ENCODE assay signal across 8 mouse cellular contexts in the genomic region with DNA sequence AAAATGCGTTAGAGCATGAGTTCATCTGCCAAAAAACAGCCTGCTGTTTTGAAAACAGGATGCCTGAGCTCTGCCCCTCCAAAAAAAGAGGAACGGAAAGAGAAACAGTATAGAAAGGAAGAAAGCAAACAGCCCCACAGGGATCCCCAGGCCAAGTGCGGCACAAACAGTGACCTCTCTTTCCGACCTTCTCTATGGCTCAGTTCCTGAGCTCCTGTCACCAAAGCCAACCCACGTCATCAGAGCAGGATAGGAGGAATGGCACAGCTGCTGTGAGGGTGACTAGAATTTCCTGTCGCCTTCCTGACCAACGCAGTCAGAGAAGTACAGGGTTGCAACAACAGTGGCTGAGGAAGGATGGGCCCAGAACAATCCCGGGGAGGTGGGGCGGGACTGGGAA.
A peak's percentile ranks its signal among the peaks of the same experiment; 100 is the strongest.
DNase-seq lines count a peak whose midpoint lies in the region; ATAC-seq and TF ChIP-seq lines count a peak whose summit lies in the region.
"Had no signal": no experiment of that assay in that cellular context is flagged by ENCODE, and none has a peak within 500 bp of the region (broad histone marks: within the 10 kb centered on the region; RNA-seq: fewer than 3 reads in every experiment).

No protein-coding gene starts in this region.

- peaks cover 15 to 56% of the 10 kb centered on the region in 2 experiments for H3K4me1 ChIP-seq in CH12.LX (ENCODE audit: control insufficient read depth in 1 of 2, insufficient read depth in 2 of 2)
- H3K4me1 ChIP-seq in lung, postnatal 0 days (ENCODE audit: insufficient read depth, low read depth, low read length): peaks cover 8% of the 10 kb centered on the region; the same call in 1 of the 2 replicates

- peak overlapping the region; percentile 81 for H3K9ac ChIP-seq in CH12.LX (ENCODE audit: insufficient read depth, low read depth)
- H3K9ac ChIP-seq in lung, postnatal 0 days (replicated peaks; ENCODE audit: low read depth): peak overlapping the region; percentile 59; the same call in 1 of the 2 replicates
- H3K9ac ChIP-seq: embryonic facial prominence, embryonic 12.5 days had no signal

- no peaks in the 10 kb centered on the region for H3K9me3 ChIP-seq in CH12.LX (replicated peaks; ENCODE audit: low read length)
- no peaks in the 10 kb centered on the region for H3K9me3 ChIP-seq in lung, postnatal 0 days (ENCODE audit: low read length)
- H3K9me3 ChIP-seq: embryonic facial prominence, embryonic 12.5 days had no signal

- in situ Hi-C loops in CH12.LX (cut with MboI; ENCODE audit: low pct_ligation_motif_present, low pct_unique_long_range_greater_than_20kb, low sequenced_read_pairs): loop anchor here (5.0 kb wide), 1 partner anchor 57 kb away; no protein-coding TSS in a partner anchor

- peak overlapping the region; percentile 100 for H3K27ac ChIP-seq in CH12.LX (ENCODE audit: insufficient read depth, low read depth)
- H3K27ac ChIP-seq in lung, postnatal 0 days (ENCODE audit: low read length): peak overlapping the region; percentile 69
- H3K27ac ChIP-seq: embryonic facial prominence, embryonic 12.5 days had no signal

- peak overlapping the region; percentile 98 for H3K4me2 ChIP-seq in CH12.LX (ENCODE audit: insufficient read depth, low read depth, poor library complexity, severe bottlenecking)
- peak overlapping the region; percentile 56 for H3K4me2 ChIP-seq in lung, postnatal 0 days (replicated peaks; ENCODE audit: low read depth, low read length)
- H3K4me2 ChIP-seq: embryonic facial prominence, embryonic 12.5 days had no signal

- peaks cover 32 to 42% of the 10 kb centered on the region in 2 experiments for H3K36me3 ChIP-seq in CH12.LX (replicated peaks in 1 of 2; ENCODE audit: control insufficient read depth in 1 of 2, insufficient read depth in 1 of 2, low read length in 1 of 2)
- H3K36me3 ChIP-seq in lung, postnatal 0 days (ENCODE audit: insufficient read depth, low read length): no peaks in the 10 kb centered on the region
- H3K36me3 ChIP-seq: embryonic facial prominence, embryonic 12.5 days had no signal

- TF ChIP-seq RAD21 in CH12.LX (IDR thresholded peaks at IDR 0.05; ENCODE audit: low read depth, low read length): no peak; the same call in 1 of the 2 replicates

- H3K79me2 ChIP-seq in CH12.LX (replicated peaks; ENCODE audit: control insufficient read depth, extremely low read depth, insufficient read depth, poor library complexity, severe bottlenecking): peaks cover 76% of the 10 kb centered on the region

- no peak for TF ChIP-seq POLR2A in CH12.LX (IDR thresholded peaks at IDR 0.05; ENCODE audit: low read depth, low read length)

- TF ChIP-seq CTCF in CH12.LX (conservative IDR thresholded peaks at IDR 0.05 in 1 of 2, IDR thresholded peaks at IDR 0.05 in 1 of 2; ENCODE audit: low read depth in 2 of 2, low read length in 2 of 2): no peak
- TF ChIP-seq CTCF in lung, postnatal 0 days (IDR thresholded peaks at IDR 0.05): no peak

- ATAC-seq in common myeloid progenitor, adult 5-6 weeks (replicated peaks; ENCODE audit: low read depth, poor library complexity, severe bottlenecking): peak; percentile 48
- peak; percentile 57 to 61 for ATAC-seq in hematopoietic stem cell, adult 5-6 weeks (replicated peaks in 1 of 2; ENCODE audit: insufficient read depth in 1 of 2, low FRiP score in 2 of 2, low TSS enrichment in 1 of 2, low read depth in 1 of 2, poor library complexity in 2 of 2, severe bottlenecking in 2 of 2)
- peak; percentile 61 for ATAC-seq in lung, postnatal 0 days

- peak; percentile 80 for DNase-seq in CH12.LX (ENCODE audit: extremely low read depth)
- DNase-seq in lung, postnatal 0 days (ENCODE audit: low spot score): peak; percentile 85
- peak; percentile 37 to 39 for DNase-seq in thymus, postnatal 36 days
- DNase-seq in layer of hippocampus, adult 11-12 months (ENCODE audit: low spot score): no peak
- DNase-seq in right cerebral cortex, postnatal 25 days: no peak

- 15% methylated on average over 9 of the region's 9 CpGs for WGBS in lung, postnatal 0 days

- H3K27me3 ChIP-seq in CH12.LX (replicated peaks): no peaks in the 10 kb centered on the region
- no peaks in the 10 kb centered on the region for H3K27me3 ChIP-seq in lung, postnatal 0 days (replicated peaks; ENCODE audit: insufficient read depth, low read length)
- H3K27me3 ChIP-seq: embryonic facial prominence, embryonic 12.5 days had no signal

- dilution Hi-C loops in CH12.LX (cut with MboI; ENCODE audit: extremely low pct_ligation_motif_present, extremely low pct_unique_long_range_greater_than_20kb, low sequenced_read_pairs): no loop called here

- peak; percentile 90 for TF ChIP-seq EP300 in CH12.LX (IDR thresholded peaks at IDR 0.05; ENCODE audit: low read length)
- TF ChIP-seq EP300 in lung, postnatal 0 days (IDR thresholded peaks at IDR 0.05): peak; percentile 83

- H3K4me3 ChIP-seq in CH12.LX (replicated peaks in 1 of 3; ENCODE audit: low read depth in 2 of 3, low read length in 2 of 3, poor library complexity in 1 of 3): peak overlapping the region; percentile 63 to 83 (median 82)
- peak overlapping the region; percentile 47; the same call in 1 of the 2 replicates for H3K4me3 ChIP-seq in lung, postnatal 0 days (ENCODE audit: low read depth, low read length)
- H3K4me3 ChIP-seq: embryonic facial prominence, embryonic 12.5 days had no signal

TF ChIP-seq in CH12.LX, 34 proteins besides CTCF, POLR2A, EP300 and RAD21:
- peak; percentile 28; the same call in 1 of the 2 replicates for TF ChIP-seq JUN (IDR thresholded peaks at IDR 0.05; ENCODE audit: insufficient read depth, low read depth, low read length)
- no peak for TF ChIP-seq USF2 (conservative IDR thresholded peaks at IDR 0.05; ENCODE audit: low read depth, low read length)
- TF ChIP-seq SMC3 (IDR thresholded peaks at IDR 0.05; ENCODE audit: low read depth, low read length): no peak; the same call in 1 of the 2 replicates
- no peak for TF ChIP-seq CHD1 (IDR thresholded peaks at IDR 0.05; ENCODE audit: low read depth, low read length)
- TF ChIP-seq TCF12 (IDR thresholded peaks at IDR 0.05; ENCODE audit: low read depth, low read length): peak; percentile 80
- TF ChIP-seq MAFK (IDR thresholded peaks at IDR 0.05; ENCODE audit: insufficient replicate concordance, low read length): no peak
- TF ChIP-seq MYC (IDR thresholded peaks at IDR 0.05; ENCODE audit: low read depth, low read length): 0 out of 2 replicates have a peak, but pooled peaks have one; percentile 61
- no peak for TF ChIP-seq NRF1 (IDR thresholded peaks at IDR 0.05; ENCODE audit: low read depth, low read length)
- TF ChIP-seq MEF2A (IDR thresholded peaks at IDR 0.05; ENCODE audit: borderline replicate concordance, low read depth, low read length): peak; percentile 78
- no peak for TF ChIP-seq JUND (conservative IDR thresholded peaks at IDR 0.05; ENCODE audit: low read depth, low read length)
- TF ChIP-seq ZC3H11A (IDR thresholded peaks at IDR 0.05; ENCODE audit: low read depth, low read length): no peak
- TF ChIP-seq ZNF384 (IDR thresholded peaks at IDR 0.05; ENCODE audit: low read depth, low read length): peak; percentile 62
- TF ChIP-seq UBTF (IDR thresholded peaks at IDR 0.05; ENCODE audit: low read depth, low read length): no peak
- no peak for TF ChIP-seq E2F4 (IDR thresholded peaks at IDR 0.05; ENCODE audit: insufficient replicate concordance, low read depth, low read length)
- peak; percentile 55 for TF ChIP-seq HCFC1 (IDR thresholded peaks at IDR 0.05; ENCODE audit: low read depth, low read length)
- 0 out of 2 replicates have a peak, but pooled peaks have one; percentile 61 for TF ChIP-seq RCOR1 (conservative IDR thresholded peaks at IDR 0.05; ENCODE audit: low read depth, low read length)
- TF ChIP-seq IRF4 (IDR thresholded peaks at IDR 0.05; ENCODE audit: low read depth, low read length): peak; percentile 93
- no peak for TF ChIP-seq GABPA (IDR thresholded peaks at IDR 0.05; ENCODE audit: insufficient replicate concordance, low read depth, low read length)
- no peak for TF ChIP-seq NELFE (IDR thresholded peaks at IDR 0.05; ENCODE audit: low read depth, low read length)
- peak; percentile 80 for TF ChIP-seq BHLHE40 (IDR thresholded peaks at IDR 0.05; ENCODE audit: low read depth, low read length)
- TF ChIP-seq MXI1 (IDR thresholded peaks at IDR 0.05; ENCODE audit: low read depth, low read length): peak; percentile 51; the same call in 1 of the 2 replicates
- TF ChIP-seq MAZ (IDR thresholded peaks at IDR 0.05; ENCODE audit: low read depth, low read length): 0 out of 2 replicates have a peak, but pooled peaks have one; percentile 42
- no peak for TF ChIP-seq ZKSCAN1 (IDR thresholded peaks at IDR 0.05; ENCODE audit: borderline replicate concordance, low read depth, low read length)
- TF ChIP-seq CHD2 (IDR thresholded peaks at IDR 0.05; ENCODE audit: low read length): no peak
- TF ChIP-seq POLR2AphosphoS2 (IDR thresholded peaks at IDR 0.05; ENCODE audit: low read depth, low read length): no peak
- TF ChIP-seq KAT2A (IDR thresholded peaks at IDR 0.05; ENCODE audit: insufficient replicate concordance, low read length): no peak
- peak; percentile 94 for TF ChIP-seq ETS1 (conservative IDR thresholded peaks at IDR 0.05; ENCODE audit: low read depth, low read length)
- no peak for TF ChIP-seq USF1 (IDR thresholded peaks at IDR 0.05; ENCODE audit: low read depth, low read length)
- TF ChIP-seq MAX (IDR thresholded peaks at IDR 0.05; ENCODE audit: low read length): no peak
- TF ChIP-seq PAX5 (IDR thresholded peaks at IDR 0.05; ENCODE audit: low read length): no peak
- peak; percentile 45; the same call in 1 of the 2 replicates for TF ChIP-seq ELF1 (IDR thresholded peaks at IDR 0.05; ENCODE audit: low read depth, low read length)
- TF ChIP-seq SIN3A (IDR thresholded peaks at IDR 0.05; ENCODE audit: low read length): peak; percentile 93
- peak; percentile 42; the same call in 1 of the 2 replicates for TF ChIP-seq TBP (conservative IDR thresholded peaks at IDR 0.05; ENCODE audit: low read depth, low read length)
- TF ChIP-seq ZMIZ1 (IDR thresholded peaks at IDR 0.05; ENCODE audit: low read depth, low read length): no peak; the same call in 1 of the 2 replicates

Comparison
In these comparisons a context has a peak if more than half of its experiments do, and no peak if none do; other contexts are left out.
1. DNase-seq: peak in CH12.LX (single experiment), lung, postnatal 0 days (single experiment) and thymus, postnatal 36 days (2 of 2); none in layer of hippocampus, adult 11-12 months (single experiment) and right cerebral cortex, postnatal 25 days (single experiment).
2. Peak in every context shown above with its lines, with median percentiles within 50 percentile points of each other: ATAC-seq.